Mouse (Mus musculus): ENCODE results near the gene Gm13278. TPM values are rescaled to one million over a fixed set of nuclear protein-coding genes. Genes with fewer than 3 reads are reported as not detected.

The Gm13278 gene
- polyA plus RNA-seq, 1 experiment from 2014 or later = not detected

Other genes with a start within 250 kb of the Gm13278 start
- gene Ifna15, start 233.3 kb upstream of the Gm13278 start, polyA plus RNA-seq (2015; fragmentation: Nextera tagmentation; extraction: Ambion mirVana) = not detected in 2 replicates
- not detected in 2 replicates for gene Ifna14, start 219.8 kb upstream of the Gm13278 start, polyA plus RNA-seq (2015; fragmentation: Nextera tagmentation; extraction: Ambion mirVana)
- gene Ifna9, start 199.2 kb upstream of the Gm13278 start, polyA plus RNA-seq (2015; fragmentation: Nextera tagmentation; extraction: Ambion mirVana) = not detected in 2 replicates
- not detected in 2 replicates for gene Ifna12, start 188.2 kb upstream of the Gm13278 start, polyA plus RNA-seq (2015; fragmentation: Nextera tagmentation; extraction: Ambion mirVana)
- not detected in 2 replicates for gene C87499, start 157.1 kb upstream of the Gm13278 start, polyA plus RNA-seq (2015; fragmentation: Nextera tagmentation; extraction: Ambion mirVana)
- gene Ifna13, start 147.1 kb upstream of the Gm13278 start, polyA plus RNA-seq (2015; fragmentation: Nextera tagmentation; extraction: Ambion mirVana) = not detected in 2 replicates
- not detected in 2 replicates for gene Ifna16, start 114.6 kb upstream of the Gm13278 start, polyA plus RNA-seq (2015; fragmentation: Nextera tagmentation; extraction: Ambion mirVana)
- gene Ifna2, start 107.6 kb upstream of the Gm13278 start, polyA plus RNA-seq (2015; fragmentation: Nextera tagmentation; extraction: Ambion mirVana) = not detected in 2 replicates
- gene Ifnab, start 100.2 kb upstream of the Gm13278 start, polyA plus RNA-seq (2015; fragmentation: Nextera tagmentation; extraction: Ambion mirVana) = not detected in 2 replicates
- gene Gm26566, start 69.7 kb upstream of the Gm13278 start, polyA plus RNA-seq (2015; fragmentation: Nextera tagmentation; extraction: Ambion mirVana) = 0.43 and 0.80 TPM in 2 replicates
- gene Klhl9, start 69.1 kb upstream of the Gm13278 start, polyA plus RNA-seq (2015; fragmentation: Nextera tagmentation; extraction: Ambion mirVana) = 46.9 and 55.5 TPM in 2 replicates
- gene Gm13271, start 36.7 kb upstream of the Gm13278 start, polyA plus RNA-seq (2015; fragmentation: Nextera tagmentation; extraction: Ambion mirVana) = not detected in 2 replicates
- gene Gm13283, start 31.4 kb upstream of the Gm13278 start, polyA plus RNA-seq (2015; fragmentation: Nextera tagmentation; extraction: Ambion mirVana) = 0.28 TPM in 1 of 2 replicates, not detected in the other
- gene Gm13290, start 17.7 kb upstream of the Gm13278 start, polyA plus RNA-seq (2015; fragmentation: Nextera tagmentation; extraction: Ambion mirVana) = 0.35 TPM in 1 of 2 replicates, not detected in the other
- not detected in 2 replicates for gene Gm13289, start 14.6 kb upstream of the Gm13278 start, polyA plus RNA-seq (2015; fragmentation: Nextera tagmentation; extraction: Ambion mirVana)
- not detected in 2 replicates for gene Gm13272, start 11.7 kb upstream of the Gm13278 start, polyA plus RNA-seq (2015; fragmentation: Nextera tagmentation; extraction: Ambion mirVana)
- not detected in 2 replicates for gene Ifnz, start 9.4 kb upstream of the Gm13278 start, polyA plus RNA-seq (2015; fragmentation: Nextera tagmentation; extraction: Ambion mirVana)
- not detected in 2 replicates for gene Gm13276, start 5.8 kb upstream of the Gm13278 start, polyA plus RNA-seq (2015; fragmentation: Nextera tagmentation; extraction: Ambion mirVana)
- gene Gm13277, start 2.9 kb upstream of the Gm13278 start, polyA plus RNA-seq (2015; fragmentation: Nextera tagmentation; extraction: Ambion mirVana) = not detected in 2 replicates
- not detected in 2 replicates for gene Gm13275, start 2.9 kb downstream of the Gm13278 start, polyA plus RNA-seq (2015; fragmentation: Nextera tagmentation; extraction: Ambion mirVana)
- not detected in 2 replicates for gene Gm13279, start 5.8 kb downstream of the Gm13278 start, polyA plus RNA-seq (2015; fragmentation: Nextera tagmentation; extraction: Ambion mirVana)
- gene Gm13285, start 8.1 kb downstream of the Gm13278 start, polyA plus RNA-seq (2015; fragmentation: Nextera tagmentation; extraction: Ambion mirVana) = 0.70 and 1.2 TPM in 2 replicates
- gene Gm13287, start 11.7 kb downstream of the Gm13278 start, polyA plus RNA-seq (2015; fragmentation: Nextera tagmentation; extraction: Ambion mirVana) = not detected in 2 replicates
- not detected in 2 replicates for gene Gm13288, start 14.0 kb downstream of the Gm13278 start, polyA plus RNA-seq (2015; fragmentation: Nextera tagmentation; extraction: Ambion mirVana)
- gene Ifna7, start 24.7 kb downstream of the Gm13278 start, polyA plus RNA-seq (2015; fragmentation: Nextera tagmentation; extraction: Ambion mirVana) = not detected in 2 replicates
- gene Ifna11, start 28.4 kb downstream of the Gm13278 start, polyA plus RNA-seq (2015; fragmentation: Nextera tagmentation; extraction: Ambion mirVana) = not detected in 2 replicates
- not detected in 2 replicates for gene Ifna6, start 35.9 kb downstream of the Gm13278 start, polyA plus RNA-seq (2015; fragmentation: Nextera tagmentation; extraction: Ambion mirVana)
- gene Ifna5, start 44.0 kb downstream of the Gm13278 start, polyA plus RNA-seq (2015; fragmentation: Nextera tagmentation; extraction: Ambion mirVana) = not detected in 2 replicates
- not detected in 2 replicates for gene Ifna4, start 50.3 kb downstream of the Gm13278 start, polyA plus RNA-seq (2015; fragmentation: Nextera tagmentation; extraction: Ambion mirVana)
- not detected in 2 replicates for gene Ifna1, start 58.5 kb downstream of the Gm13278 start, polyA plus RNA-seq (2015; fragmentation: Nextera tagmentation; extraction: Ambion mirVana)
- gene Ifne, start 88.7 kb downstream of the Gm13278 start, polyA plus RNA-seq (2015; fragmentation: Nextera tagmentation; extraction: Ambion mirVana) = not detected in 2 replicates